Mouse (Mus musculus): Measurements from ENCODE around the gene Slc37a1. TPM values are rescaled to one million over a fixed set of nuclear protein-coding genes. Genes with fewer than 3 reads are reported as not detected.
A peak's percentile ranks its signal among the peaks of the same experiment; 100 is the strongest.

Slc37a1 gene
- total RNA-seq (2017): 9.4 and 10.7 TPM in 2 replicates

DNA sequence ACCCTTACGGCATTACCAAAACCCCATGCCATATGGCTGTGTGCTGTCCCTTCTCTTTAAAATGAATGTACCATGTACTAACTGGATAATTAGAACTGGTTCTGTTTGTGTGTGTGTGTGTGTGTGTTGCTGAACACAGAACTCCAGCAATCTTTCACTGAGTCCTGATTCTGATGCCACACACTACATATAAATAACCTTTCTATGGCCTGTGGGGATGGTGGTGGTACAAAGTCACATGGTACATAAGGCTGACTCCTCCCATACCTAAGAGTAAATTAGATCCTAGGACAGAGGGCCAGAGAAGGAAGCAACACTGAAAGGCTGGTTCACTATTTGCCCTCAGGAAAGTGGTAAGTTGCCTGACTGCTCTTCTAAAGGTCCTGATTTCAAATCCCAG, at the start of gene Slc37a1:
Gene Slc37a1 (plus strand): TSS at position 301 of the 400 bp plus-strand sequence.
- no peak for ATAC-seq (replicated peaks; ENCODE audit: low read depth, poor library complexity, severe bottlenecking)

DNA sequence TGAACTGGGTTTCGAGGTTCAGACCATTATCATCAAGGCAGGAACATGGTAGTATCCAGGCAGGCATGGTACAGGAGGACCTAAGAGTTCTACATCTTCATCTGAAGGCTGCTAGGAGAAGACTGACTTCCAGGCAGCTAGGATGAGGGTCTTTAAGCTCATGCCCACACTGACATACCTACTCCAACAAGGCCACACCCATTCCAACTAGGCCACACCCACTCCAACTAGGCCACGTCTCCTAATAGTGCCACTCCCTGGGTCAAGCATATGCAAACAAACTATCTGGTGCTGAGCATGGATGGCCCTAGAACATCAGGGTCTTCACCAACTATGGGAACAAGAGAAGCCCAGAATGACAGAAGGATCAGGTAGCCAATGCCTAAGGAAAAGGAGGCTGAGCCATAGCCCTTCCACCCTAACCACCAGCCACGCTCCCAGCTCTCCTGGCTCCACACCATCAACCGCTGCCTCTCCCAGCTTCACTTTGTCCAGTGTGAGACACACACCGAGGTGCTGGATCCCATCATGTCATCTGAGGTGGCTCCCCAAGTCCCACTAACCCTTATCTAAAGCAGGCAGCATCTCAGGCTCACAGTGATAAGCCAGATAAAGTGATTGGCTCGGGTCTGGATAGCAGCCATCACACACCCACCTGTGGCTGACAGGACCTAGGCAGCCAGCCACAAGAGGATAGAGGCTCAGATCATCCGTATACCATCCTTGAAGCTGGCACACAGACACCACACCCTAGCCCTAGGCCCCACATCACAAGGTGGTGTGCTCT, 48.2 kb upstream of the Slc37a1 start:
- peak; percentile 35; the same call in 1 of the 2 replicates for ATAC-seq (replicated peaks; ENCODE audit: low read depth, poor library complexity, severe bottlenecking)

DNA sequence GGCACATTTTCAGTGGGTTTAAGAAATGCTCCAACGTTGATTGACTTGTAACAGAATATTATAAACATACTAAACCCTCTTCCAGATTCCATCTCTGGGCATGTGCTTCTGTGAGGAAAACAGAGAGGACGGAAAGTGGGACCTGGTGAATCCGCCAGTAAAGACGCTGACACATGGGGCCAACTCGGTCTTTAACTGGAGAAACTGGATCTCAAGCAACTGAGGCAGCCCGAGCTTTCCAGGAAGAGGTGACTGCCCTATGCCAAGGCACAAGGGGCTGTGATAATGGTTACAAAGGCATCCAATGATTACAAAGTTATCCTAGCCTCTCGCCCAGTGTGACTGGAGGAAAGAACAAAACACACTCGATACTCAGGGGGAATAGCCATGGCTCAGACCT, 45.4 kb upstream of the Slc37a1 start:
- no peak for ATAC-seq (replicated peaks; ENCODE audit: low read depth, poor library complexity, severe bottlenecking)

DNA sequence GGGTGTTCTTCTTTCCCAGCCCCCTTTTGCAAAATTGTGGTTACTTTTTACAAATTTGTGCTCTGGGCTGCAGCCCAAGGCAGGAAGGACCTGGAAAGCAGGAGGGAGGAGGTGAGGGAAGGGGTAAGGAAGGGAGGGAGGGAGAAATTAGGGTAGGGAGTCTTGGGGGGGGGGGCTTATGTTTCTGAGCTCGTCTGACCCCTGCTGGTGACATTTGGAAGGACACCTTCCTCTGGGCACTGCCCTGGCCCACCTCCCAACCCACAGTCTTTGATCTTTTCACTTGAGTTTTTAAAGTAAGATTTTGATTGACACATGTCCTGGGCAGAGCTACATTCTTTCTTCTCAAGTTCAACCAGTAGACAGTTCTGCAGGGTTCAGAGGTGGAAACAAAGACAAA, 43.8 kb upstream of the Slc37a1 start:
- no peak; the same call in 1 of the 2 replicates for ATAC-seq (replicated peaks; ENCODE audit: low read depth, poor library complexity, severe bottlenecking)

DNA sequence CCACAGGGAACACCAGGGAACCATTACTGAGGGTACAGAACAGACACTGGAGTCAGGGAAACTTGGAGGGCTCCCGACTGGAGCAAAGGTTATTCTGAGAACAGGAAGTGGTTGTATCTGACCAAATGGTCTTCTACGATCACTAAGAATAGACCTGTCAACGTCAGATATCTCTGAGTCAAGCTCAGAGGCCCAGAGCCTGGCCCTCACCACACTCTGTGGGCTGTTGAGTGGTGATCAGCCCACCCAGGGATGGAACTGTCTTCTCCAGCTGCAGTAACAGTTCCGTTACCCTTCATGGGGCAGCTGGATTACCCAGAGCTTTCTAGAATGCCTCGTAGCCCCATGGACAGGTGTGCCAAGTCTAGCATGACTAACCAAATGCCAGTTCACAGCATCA, 41.3 kb upstream of the Slc37a1 start:
- ATAC-seq (replicated peaks; ENCODE audit: low read depth, poor library complexity, severe bottlenecking): peak; percentile 60; the same call in 1 of the 2 replicates

DNA sequence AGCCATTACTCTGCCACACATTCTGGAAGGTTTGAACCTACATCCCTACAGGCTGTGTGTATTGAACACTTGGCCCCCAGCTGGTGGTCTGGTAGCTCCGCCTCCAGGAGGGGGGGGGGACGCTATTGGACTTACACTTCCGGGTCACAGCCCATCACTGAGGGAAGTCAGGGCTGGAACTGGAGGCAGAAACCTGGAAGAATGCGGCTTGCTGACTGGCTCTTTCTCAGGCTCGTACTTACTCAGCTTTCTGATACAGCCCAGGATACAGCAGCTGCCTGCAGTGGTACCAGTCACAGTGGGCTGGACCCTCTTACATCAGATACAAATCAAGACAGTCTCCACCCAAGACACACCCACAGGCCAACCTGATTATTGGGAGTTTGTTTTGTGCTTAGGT, 39.4 kb upstream of the Slc37a1 start:
- no peak for ATAC-seq (replicated peaks; ENCODE audit: low read depth, poor library complexity, severe bottlenecking)

DNA sequence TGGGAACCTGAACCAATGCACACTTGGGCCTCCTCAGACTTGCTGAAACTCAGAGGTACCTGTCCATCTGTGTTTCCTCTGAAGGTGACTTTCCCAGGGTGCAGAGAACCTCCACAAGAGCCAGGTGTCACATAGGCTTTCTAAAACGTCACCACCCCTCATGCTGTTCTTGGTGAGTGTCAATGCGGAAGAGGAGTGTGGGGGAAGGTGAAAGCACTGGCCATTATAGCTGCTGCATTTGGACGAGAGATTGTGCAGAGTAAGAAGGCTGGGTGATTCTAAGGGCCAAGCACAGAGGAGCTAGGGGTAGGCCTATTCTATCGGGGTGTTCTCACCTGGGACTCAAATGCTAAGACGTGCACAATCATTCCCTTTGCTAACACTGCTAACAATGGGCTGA, 32.6 kb upstream of the Slc37a1 start:
- no peak for ATAC-seq (replicated peaks; ENCODE audit: low read depth, poor library complexity, severe bottlenecking)

DNA sequence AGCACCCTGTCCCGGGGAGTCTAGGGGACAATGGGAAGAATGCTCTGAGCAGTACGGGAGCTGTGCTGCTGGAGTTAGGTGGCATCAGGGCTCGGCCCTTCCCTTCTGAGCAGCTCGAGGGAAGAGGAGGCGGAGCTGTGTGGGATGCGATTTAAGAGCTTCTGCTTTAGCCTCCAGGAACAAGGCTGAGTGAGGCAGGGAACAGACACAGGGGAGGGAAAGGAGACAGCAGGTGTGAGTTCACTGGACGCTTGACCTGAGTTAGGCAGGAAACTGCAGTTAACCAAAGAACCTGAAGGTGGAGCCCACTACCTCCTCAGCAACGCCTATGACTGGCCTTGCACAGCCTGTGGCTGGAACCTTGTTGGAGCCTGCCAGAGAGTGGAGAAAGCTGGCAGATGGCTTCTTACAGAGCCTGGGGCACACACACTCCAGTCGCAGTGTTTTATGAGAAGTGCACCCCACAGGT, 32.1 kb upstream of the Slc37a1 start:
- peak; percentile 78 for ATAC-seq (replicated peaks; ENCODE audit: low read depth, poor library complexity, severe bottlenecking)

DNA sequence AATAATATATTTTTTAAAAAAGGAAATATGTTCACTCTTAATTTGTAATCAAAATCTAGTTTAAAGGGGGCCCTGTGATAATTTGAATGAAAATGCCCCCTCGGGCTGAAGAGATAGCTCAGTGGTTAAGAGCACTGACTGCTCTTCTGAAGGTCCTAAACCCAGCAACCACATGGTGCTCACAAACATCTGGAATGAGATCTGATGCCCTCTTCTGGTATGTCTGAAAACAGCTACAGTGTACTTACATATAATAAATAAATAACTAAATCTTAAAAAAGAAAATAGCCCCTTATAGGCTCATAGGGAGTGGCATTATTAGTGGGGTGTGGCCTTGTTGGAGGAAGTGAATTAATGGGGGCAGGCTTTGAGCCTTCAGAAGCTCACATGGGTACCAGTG, 29.4 kb upstream of the Slc37a1 start:
- ATAC-seq (replicated peaks; ENCODE audit: low read depth, poor library complexity, severe bottlenecking): no peak

DNA sequence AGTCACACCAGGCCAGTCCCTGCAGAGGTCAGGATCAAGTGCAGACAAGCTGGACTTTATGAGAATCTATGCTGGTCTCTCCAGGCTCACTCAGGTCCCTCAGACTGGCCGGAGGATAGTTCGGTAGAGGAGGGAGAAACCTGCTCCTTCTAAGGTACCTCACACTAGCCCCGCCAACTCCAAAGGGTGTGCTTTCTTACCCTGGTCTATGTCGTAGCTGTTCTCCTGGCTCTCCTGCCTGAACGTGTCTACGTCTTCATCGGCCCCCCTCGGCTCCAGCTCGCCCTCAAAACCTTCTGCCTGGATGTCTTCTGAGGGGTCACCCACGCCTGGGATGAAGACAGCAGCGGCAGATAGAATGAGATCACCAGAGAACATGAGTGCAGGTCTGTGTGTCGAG, 28.7 kb upstream of the Slc37a1 start:
- no peak for ATAC-seq (replicated peaks; ENCODE audit: low read depth, poor library complexity, severe bottlenecking)

DNA sequence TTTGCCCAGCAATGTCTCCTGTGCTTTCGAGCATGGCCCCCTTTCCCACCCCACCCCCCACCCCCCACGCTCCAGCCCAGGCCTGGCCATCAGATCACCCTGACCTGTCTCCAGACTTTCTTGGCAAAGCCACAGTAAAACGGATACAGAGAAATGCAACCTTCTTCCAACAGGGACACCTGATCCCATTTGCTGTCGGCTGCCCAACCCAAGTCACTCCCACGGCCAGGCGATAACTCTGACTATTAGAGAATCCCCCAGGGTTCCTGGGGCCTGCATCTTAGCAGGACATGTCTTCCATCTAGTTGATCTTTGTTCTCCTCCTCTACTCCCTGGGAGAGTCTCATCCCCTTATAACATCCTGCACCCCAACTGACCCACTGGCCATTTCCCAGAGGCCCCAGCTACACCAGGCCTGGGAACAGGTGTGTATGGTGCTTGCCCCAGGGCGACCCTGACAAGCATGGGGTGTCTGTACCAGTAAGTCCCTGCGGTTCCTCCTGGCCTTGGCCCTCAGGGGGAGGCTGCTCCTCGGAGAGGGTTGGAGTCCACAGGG, 28.2 kb upstream of the Slc37a1 start:
- ATAC-seq (replicated peaks; ENCODE audit: low read depth, poor library complexity, severe bottlenecking): no peak

DNA sequence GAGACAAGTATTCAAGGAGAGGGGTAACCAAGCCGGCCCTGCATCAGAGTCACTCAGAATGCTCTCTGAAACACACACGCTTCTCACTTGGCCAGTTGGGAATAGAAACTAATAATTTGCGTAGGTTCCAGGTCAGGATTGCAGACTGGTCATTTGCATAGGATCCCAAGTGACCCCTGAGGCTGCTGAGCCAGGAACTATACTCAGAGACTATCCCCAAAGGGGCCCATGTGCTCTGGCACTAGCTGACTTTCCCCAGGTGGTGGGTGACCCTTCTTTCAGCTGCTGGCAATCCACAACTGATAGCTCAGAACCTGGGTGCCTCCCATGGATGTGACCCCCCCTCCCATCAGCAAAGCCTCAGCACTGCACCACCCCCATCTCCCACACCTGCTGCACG, 27.4 kb upstream of the Slc37a1 start:
- ATAC-seq (replicated peaks; ENCODE audit: low read depth, poor library complexity, severe bottlenecking): no peak

DNA sequence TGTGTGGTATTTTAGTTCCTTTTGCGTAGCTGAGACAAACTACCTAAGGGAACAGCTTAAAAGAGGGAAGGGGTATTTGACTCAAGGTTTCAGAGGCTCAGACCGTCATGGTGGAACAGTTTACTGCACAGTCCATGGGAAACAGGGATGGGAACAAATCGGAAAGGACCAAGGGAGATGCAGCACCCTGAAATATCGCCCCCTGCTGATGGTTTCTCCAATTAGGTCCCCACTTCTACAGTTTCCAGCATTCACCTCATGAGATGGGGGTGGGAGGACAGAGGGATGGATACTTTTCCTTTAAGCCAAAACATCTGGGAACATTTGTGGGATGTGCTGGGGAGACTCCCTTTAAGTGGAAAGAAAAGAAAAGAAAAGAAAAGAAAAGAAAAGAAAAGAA, 26.8 kb upstream of the Slc37a1 start:
- ATAC-seq (replicated peaks; ENCODE audit: low read depth, poor library complexity, severe bottlenecking): no peak

DNA sequence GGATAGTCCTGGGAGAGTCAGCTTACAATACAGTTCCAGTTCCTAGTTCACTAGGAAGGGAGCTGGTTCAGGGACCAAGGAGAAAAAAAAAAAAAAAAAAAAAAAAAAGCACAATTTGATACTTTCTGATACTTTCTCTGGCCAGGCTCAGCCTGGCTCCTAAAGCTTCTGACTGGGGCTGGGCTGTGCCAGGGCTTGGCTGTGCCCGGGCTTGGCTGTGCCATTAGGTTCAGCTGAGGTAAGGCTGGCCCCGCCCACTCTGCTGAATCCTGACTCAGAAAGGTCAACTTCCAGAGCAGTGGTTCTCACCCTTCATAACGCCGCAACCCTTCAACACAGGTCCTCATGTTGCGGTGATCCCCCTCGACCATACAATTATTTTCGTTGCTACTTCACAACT, 26.2 kb upstream of the Slc37a1 start:
- ATAC-seq (replicated peaks; ENCODE audit: low read depth, poor library complexity, severe bottlenecking): no peak

DNA sequence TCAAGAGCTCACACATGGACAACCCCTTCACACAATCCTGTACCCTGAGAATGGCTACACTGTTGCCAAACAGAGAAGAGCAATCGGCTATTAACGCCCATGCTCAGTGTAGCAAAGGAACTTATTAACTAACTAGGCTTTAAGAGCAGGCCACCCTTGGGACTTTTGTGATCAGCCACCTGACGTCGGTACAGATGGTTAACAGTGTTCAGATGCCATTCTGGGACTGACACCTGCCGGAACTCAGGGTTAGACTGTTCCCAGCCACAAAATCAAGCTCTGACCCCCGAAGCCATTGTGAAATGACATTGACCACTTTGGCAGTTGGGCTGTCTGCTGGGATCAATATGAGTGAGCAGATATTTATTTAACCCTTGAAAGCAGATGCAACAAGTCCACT, 25.2 kb upstream of the Slc37a1 start:
- ATAC-seq (replicated peaks; ENCODE audit: low read depth, poor library complexity, severe bottlenecking): no peak

DNA sequence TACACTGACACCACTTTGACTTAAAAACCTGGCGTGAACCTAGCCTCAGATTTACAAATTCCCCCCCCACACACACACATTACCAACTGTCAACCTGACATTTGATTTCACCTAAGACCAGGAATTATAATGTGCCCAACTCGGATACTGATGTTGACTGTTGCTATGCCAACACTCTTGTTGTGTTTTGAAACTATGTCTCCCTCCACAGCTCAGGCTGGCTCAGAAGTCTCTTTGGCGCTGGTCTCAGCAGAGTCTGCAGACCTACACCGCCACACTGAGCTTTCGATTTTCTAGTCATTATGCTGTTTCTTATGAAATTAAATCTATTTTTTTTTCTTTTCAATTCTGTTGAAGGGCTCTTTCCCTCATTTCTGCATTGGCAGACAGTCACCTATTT, 23.9 kb upstream of the Slc37a1 start:
- no peak for ATAC-seq (replicated peaks; ENCODE audit: low read depth, poor library complexity, severe bottlenecking)

DNA sequence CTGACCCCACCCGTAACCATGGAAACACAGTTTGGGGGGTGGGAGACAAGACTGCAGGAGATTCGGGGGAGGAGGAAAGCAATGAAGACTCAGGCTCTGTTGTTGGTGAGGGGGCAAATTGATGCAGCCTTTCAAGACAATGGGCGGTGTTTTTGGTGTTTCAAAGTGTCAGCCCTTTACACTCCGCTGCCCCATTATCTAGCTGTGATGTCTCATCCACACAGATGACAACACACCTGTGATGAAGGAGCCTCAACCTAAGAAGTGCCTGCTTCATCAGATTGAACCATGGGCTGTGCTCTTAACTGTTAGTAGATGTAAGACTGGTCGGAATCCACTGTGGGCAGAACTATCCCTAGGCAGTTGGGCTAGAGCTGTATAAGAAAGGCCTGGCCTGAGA, 22.8 kb upstream of the Slc37a1 start:
- ATAC-seq (replicated peaks; ENCODE audit: low read depth, poor library complexity, severe bottlenecking): no peak

DNA sequence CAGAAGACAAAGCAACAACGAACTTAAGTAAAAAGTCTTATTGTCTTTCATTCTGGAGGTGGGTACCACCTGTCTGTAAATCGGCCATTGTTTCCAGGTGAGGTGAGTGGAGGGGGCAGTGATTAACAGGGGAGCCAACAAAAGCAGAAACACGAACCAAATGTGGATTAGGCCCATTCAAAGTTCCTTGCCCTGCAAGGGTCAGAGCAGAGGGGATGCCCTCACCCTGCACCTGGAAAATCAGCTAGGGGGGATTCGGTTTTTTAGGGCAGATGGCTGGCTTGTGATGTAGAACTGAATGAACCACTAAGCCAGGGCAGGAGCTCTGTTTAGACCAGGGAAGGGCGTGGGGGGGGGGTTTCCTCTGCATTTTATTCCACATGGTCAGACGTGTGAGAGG, 22.2 kb upstream of the Slc37a1 start:
- ATAC-seq (replicated peaks; ENCODE audit: low read depth, poor library complexity, severe bottlenecking): no peak

DNA sequence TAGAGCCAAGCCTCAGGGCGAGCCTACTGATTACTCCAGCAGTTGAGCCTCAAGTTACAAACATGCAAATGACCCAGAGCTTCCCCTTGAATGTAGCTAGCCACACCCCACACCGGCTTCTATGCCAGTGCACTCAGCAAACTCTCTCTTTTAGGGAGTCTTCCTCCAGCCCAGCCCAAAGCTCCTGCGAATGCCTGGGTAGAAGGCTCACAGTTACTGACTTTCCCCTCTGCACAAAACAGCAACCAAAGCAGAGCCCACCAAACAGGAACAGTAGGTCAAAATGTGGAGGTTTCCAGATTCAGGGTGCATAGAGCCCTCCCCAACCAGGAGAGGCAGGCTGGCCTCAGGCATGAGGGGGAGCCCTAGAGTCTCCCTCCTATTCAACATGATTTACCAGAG, 21.4 kb upstream of the Slc37a1 start:
- ATAC-seq (replicated peaks; ENCODE audit: low read depth, poor library complexity, severe bottlenecking): peak; percentile 90

DNA sequence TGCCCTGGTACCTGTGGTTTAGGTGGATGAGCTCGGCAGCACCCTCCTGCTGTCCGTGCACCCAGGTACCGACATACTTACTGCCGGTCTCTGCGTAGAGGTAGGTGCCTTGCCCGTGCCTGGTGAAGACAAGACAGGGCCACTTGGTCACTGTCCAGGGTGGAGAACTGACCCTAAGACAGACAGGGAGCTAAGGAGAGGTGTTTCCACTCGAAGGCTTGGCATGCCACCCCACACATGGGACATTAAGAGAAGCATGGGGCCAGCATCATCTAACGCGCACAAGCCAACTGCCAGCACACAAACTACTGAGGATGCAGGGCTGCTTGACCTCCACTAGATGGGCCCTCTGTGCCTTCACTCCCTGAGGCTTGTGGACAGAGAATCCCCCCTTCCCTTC, 20.8 kb upstream of the Slc37a1 start:
- ATAC-seq (replicated peaks; ENCODE audit: low read depth, poor library complexity, severe bottlenecking): no peak

DNA sequence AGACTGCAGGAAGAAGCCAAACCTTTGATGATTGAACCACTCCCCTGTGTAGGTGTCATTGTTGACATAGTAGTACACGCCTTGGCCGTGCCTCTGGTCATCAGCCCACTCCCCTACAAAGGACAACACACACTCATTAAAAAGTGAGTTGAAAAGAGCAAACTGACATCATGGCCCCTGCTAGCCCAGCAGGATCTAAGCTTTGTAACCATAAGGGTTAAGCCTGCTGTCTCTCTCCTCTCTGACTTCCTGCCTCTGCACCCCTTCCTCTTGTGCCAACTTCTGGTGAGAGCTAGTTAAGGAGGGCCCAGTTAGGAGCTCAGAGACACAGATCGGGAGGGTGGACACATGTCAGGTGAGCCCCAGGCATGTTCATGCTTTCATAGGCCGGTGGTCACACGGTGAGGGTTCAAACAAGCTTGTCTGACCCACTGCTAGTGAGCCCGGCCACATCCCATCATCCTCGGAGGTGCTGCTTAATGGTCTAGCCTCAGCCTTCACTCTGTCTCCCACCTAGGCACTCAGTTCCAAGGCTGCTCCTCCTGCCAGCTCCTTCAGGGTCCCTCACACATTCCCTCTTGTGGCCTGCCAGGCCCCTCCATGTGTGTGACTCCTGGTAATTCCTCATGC, 20.2 kb upstream of the Slc37a1 start:
- ATAC-seq (replicated peaks; ENCODE audit: low read depth, poor library complexity, severe bottlenecking): no peak

Measured in common myeloid progenitor, adult 5-6 weeks (primary cell).